Mouse (Mus musculus) gastrocnemius, postnatal 14 days (tissue): ENCODE results near the gene Cdca8. TPM values are rescaled to one million over a fixed set of nuclear protein-coding genes. Genes with fewer than 3 reads are reported as not detected.
"Not testable (repeated sequence)": the region's sequence is repeated elsewhere in the genome, so short reads cannot be mapped to it uniquely, and the experiment has no call there.

Source experiments
- DNase-seq: peaks from one replicate; pipeline ENCODE4 v3.0.0; 2021; ENCODE audit warnings: mixed read lengths
- intact Hi-C: fragments of 180-260 bp; cut with DNase I; formaldehyde crosslinking; loops from one replicate; pipeline ENCODE4 v1.15.1; 2025; ENCODE audit warnings: low total_unique reads
- long read RNA-seq, 2 experiments: library from polyadenylated mRNA; stranded (forward); transcript quantifications; one replicate each; pipeline ENCODE4 v2.0.0; 2021
- total RNA-seq, 2 experiments: library from RNA; stranded (reverse); gene quantifications; 2 replicates each; pipeline ENCODE4 v1.2.3; 2021

Cdca8 gene
- 1 to 10 TPM; 3.8 to 4.0 TPM for total RNA-seq
- long read RNA-seq, experiment 1, partial matches to known transcripts: 0 of 1 reads
- long read RNA-seq, experiment 1, other reads (novel, unspliced or antisense): 0 of 1 reads
- long read RNA-seq, experiment 2, transcript Cdca8-202 (10 exons, 1,626 nt): major isoform, 5 of 5 reads
- long read RNA-seq, experiment 2, partial matches to known transcripts: 0 of 5 reads
- long read RNA-seq, experiment 2, other reads (novel, unspliced or antisense): 0 of 5 reads

GRCm38 (mm10) chr4:124939211-124939610 is at the start of gene Cdca8:
Cdca8 (minus strand) TSS chr4:124939311.
- intact Hi-C loops, DNase-seq: not testable (repeated sequence)

GRCm38 (mm10) chr4:124988382-124988781 is 49.3 kb upstream of the Cdca8 start:
- intact Hi-C loops: no loop called here
- DNase-seq: no peak

- no peak for DNase-seq
- intact Hi-C loops: no loop called here
These were observed 48.6 kb upstream of the Cdca8 start for GRCm38 (mm10) chr4:124987711-124988097.

- intact Hi-C loops: no loop called here
- DNase-seq: no peak
These were observed 47.9 kb upstream of the Cdca8 start for GRCm38 (mm10) chr4:124986739-124987710.

- intact Hi-C loops: no loop called here
- no peak for DNase-seq
These were observed 46.8 kb upstream of the Cdca8 start, which contains the start of gene Rspo1 for GRCm38 (mm10) chr4:124985671-124986602. Rspo1 (plus strand) TSS chr4:124986430.

GRCm38 (mm10) chr4:124984871-124985670 is 46.0 kb upstream of the Cdca8 start:
- intact Hi-C loops: no loop called here
- no peak for DNase-seq

GRCm38 (mm10) chr4:124983893-124984526 is 44.9 kb upstream of the Cdca8 start:
- DNase-seq: no peak

GRCm38 (mm10) chr4:124978201-124978600 is 39.1 kb upstream of the Cdca8 start:
- intact Hi-C loops: no loop called here
- no peak for DNase-seq

More at GRCm38 (mm10) chr4:124983893-124984526, 44.9 kb upstream of the Cdca8 start:
- intact Hi-C loops: no loop called here

- intact Hi-C loops: no loop called here
- no peak for DNase-seq
These were observed 34.2 kb upstream of the Cdca8 start for GRCm38 (mm10) chr4:124973296-124973695.

- intact Hi-C loops: no loop called here
- no peak for DNase-seq
These were observed 33.2 kb upstream of the Cdca8 start for GRCm38 (mm10) chr4:124972316-124972715.

- DNase-seq: no peak
- intact Hi-C loops: no loop called here
These were observed 32.0 kb upstream of the Cdca8 start for GRCm38 (mm10) chr4:124971094-124971493.

- DNase-seq: no peak
- intact Hi-C loops: no loop called here
These were observed 31.6 kb upstream of the Cdca8 start for GRCm38 (mm10) chr4:124970677-124971076.

GRCm38 (mm10) chr4:124970194-124970593 is 31.1 kb upstream of the Cdca8 start:
- intact Hi-C loops: no loop called here
- DNase-seq: no peak

GRCm38 (mm10) chr4:124969219-124969848 is 30.2 kb upstream of the Cdca8 start:
- intact Hi-C loops: no loop called here
- no peak for DNase-seq

- DNase-seq: no peak
- intact Hi-C loops: no loop called here
These were observed 29.6 kb upstream of the Cdca8 start for GRCm38 (mm10) chr4:124968711-124969110.

GRCm38 (mm10) chr4:124964912-124965599 is 25.9 kb upstream of the Cdca8 start:
- no peak for DNase-seq
- intact Hi-C loops: no loop called here

- intact Hi-C loops: no loop called here
- DNase-seq: no peak
These were observed 23.5 kb upstream of the Cdca8 start for GRCm38 (mm10) chr4:124962576-124962975.
